Mouse (Mus musculus) frontal cortex, postnatal 14 days (tissue): Measurements from ENCODE around the gene Lpp.

Experiments used
- DNase-seq, 2 experiments: peaks; one replicate each; pipeline ENCODE4 v3.0.0; 2022; ENCODE audit warnings: low spot score in 2 of 2

The Lpp gene

GRCm38 (mm10) chr16:24470601-24471000 is 77.3 kb downstream of the Lpp start:
- no peak for DNase-seq

- DNase-seq: no peak
Measured at GRCm38 (mm10) chr16:24471029-24471428, 77.7 kb downstream of the Lpp start.

DNA sequence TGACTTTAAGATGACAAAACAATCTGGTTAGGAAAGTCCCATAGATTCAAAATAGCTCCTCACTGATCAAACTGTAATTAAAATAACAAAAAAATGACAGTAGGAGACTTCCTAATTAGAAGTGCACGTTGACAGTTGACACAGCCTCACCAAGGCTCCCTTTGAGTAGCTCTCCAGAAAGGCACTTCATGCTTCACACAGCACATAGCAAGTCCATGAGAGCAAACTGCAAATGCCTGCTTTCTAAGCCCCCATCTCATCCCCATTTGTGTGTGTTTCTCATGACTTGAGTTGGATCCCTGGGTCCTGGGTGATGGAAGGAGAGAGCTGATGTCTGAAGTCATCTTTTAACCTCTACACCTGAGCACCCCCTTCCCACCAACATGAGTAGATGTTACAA is 78.5 kb downstream of the Lpp start:
- no peak for DNase-seq

DNA sequence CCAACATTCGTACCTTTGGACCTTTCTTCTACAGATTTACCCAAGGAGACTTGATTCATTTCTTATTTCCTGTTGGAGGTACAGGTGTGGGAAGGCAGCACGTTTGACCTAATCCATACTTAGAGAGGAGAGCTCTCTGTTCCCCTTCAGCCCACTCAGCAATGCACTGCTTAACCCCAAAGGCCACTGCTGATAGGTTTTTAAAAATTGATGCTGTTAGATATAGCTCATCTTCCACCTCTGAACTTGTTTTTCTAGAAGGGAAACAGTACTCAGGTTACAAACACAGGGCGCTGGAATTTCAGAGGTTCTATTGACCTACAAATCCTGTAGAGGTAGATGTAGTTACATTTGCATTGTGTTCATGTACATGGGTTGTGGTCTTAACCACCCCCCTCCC is 80.7 kb downstream of the Lpp start:
- no peak for DNase-seq

GRCm38 (mm10) chr16:24474781-24475180 is 81.5 kb downstream of the Lpp start:
- no peak for DNase-seq

- no peak for DNase-seq
Measured at GRCm38 (mm10) chr16:24475305-24475947, 82.1 kb downstream of the Lpp start.

GRCm38 (mm10) chr16:24476911-24477401 is 83.6 kb downstream of the Lpp start:
- no peak for DNase-seq

GRCm38 (mm10) chr16:24478006-24478405 is 84.7 kb downstream of the Lpp start:
- no peak for DNase-seq

GRCm38 (mm10) chr16:24478851-24479250 is 85.5 kb downstream of the Lpp start:
- DNase-seq: no peak

DNA sequence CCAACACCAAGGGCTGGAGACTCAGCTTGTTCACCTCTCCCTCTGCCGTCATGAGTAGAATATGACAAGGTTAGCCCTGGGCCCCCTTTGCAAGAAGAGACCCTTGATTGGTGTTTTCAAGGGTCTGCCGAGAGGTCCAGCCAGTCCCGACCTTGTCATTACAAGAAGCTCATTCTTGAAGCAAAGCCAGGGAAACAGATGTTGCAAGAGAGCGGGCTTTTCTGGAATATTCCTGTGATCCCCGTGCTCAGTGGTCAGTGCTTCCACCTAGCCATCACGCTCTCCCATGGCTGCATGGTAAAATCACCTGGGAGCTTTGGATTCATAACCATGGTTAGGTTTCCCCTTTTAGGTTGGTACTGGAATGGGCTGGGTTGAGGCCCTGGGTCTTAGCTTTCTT is 89.3 kb downstream of the Lpp start:
- no peak for DNase-seq

DNA sequence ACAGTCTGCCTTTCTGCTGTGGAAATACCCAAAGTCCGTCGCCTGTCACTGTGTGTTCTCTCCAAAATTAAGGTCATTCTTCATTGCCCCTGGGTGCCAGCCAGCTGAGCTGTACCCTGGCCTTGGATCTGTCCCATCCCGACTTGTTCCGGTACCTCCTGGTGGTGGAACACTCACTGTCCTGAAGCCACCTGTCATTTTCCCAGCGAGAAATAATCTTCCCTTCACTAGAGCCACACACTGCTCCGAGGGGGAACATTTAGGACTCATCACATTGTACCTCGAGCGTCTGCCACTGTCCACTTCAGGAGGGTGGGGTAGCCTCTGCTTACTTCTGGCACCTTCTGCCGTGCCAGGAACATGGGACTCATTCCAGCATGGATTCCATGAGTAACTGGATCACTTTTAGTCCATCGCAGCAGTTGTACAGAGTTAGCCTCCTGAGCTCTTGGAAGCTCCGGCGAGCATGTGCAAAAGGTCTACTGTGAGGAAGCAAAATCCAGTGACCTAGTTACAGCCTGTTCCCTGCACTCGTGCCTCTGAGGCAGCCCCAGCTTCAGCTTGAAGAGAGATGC is 90.3 kb downstream of the Lpp start:
- no peak for DNase-seq

GRCm38 (mm10) chr16:24487782-24488241 is 94.5 kb downstream of the Lpp start:
- DNase-seq: peak; percentile 23 to 26

- DNase-seq: no peak
Measured at GRCm38 (mm10) chr16:24489516-24490285, 96.4 kb downstream of the Lpp start.

DNA sequence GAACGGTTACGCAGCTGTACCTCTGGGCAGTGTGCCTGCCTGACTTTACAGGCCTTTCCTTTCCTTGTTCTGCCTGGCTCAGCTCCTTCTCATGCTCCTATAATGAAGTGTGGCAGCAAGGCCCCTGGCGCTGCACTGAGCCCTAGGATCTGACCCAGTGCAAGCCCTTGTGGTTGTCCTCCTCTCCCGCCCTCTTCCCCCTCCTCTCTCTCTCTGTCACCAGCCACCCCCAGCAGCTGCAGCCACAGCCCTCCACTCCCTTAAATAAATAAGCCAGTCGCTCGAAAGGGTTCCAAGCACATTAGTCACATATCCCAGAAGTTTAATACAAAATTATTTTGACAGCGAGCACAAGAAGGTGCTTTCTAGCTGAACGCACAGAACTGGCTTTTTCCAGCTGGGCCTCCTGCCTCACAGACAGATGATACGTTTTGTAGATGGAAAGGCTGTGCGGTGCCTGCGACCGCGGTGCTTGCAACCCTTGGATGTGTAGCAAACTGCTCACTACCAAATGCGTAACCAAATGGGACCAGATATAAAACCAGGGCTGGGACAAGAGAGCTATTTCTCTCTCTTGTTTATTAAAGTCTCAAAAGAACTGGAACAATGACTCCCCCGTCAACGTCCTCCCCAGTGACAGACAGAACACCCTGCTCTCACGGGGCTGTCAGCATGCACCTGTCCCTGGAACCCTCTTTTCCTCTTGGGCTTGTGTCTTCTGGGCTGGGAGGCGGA is 97.6 kb downstream of the Lpp start:
- no peak for DNase-seq

DNA sequence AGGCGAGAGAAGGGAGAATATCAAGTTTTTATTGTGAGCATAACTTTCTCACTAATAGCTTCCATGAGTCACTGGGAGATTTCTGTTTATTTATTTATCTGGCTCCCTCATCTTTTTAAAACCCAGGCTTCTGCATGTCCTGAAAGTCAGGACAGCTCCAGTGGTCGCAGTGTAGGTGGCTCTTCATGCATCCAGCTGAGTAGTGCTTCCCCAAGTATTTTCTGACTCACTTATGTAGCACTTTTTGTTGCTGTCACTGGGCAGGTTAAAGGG is 98.1 kb downstream of the Lpp start:
- no peak for DNase-seq

GRCm38 (mm10) chr16:24492194-24492940 is 99.1 kb downstream of the Lpp start:
- DNase-seq: no peak

GRCm38 (mm10) chr16:24494531-24494930 is 101.2 kb downstream of the Lpp start:
- DNase-seq: no peak

DNA sequence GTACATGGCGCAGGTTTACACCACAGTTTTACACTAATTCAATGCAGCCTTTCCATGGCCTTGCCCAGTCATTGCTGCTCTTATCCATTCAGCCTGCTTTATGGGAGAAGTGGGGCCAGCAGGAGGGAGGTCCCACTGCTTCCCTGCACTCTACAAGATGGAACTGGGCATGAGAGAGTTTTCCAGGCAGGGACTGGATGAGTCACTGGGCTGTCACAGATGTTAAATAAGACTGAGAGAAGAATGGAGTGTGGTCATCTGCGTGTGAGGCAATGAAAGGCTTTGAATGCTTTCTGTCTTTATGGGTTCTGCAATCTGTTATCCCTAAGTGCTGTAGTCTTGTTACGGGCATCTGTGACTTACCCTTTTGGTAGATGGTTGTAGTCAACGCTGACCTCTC is 102.2 kb downstream of the Lpp start:
- DNase-seq: no peak

DNA sequence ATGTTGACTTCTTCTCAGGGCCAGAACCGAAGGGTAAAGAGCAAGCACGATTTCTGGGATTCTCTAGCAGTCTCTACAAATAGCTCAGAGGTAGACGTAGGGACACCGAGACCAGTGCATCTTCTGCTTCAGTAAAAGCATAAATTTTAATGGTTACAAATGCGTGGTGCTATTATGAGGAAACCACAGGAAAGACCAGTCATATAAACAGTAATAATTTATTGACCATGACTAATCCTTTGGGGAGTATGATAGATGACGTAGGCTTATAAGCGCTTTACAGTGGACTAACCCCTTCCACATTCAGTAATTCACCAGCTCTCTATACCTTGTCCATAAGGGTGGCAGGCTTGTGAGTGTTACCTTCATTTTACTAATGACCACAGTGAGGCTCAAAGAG is 103.3 kb downstream of the Lpp start:
- no peak for DNase-seq

DNA sequence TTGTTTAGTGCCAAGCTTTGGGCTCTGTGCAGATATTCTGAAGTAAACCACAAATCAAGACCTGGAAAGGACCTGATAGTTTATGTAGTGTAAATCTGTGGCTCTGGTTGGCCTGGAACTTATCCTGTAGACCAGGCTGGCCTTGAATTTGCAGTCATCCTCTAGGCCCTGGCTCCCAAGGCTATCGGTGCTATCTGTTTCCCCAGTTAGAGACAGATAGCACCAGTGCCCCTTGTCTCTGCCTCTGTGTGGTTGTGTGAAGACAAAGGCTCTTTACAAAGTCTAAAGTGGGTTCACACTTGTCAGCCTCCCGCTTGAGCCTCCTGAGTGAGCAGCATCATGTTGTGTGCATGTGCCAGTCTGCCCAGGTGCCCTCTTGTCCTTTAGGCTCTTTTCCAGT is 104.1 kb downstream of the Lpp start:
- no peak for DNase-seq

GRCm38 (mm10) chr16:24498103-24498659 is 104.9 kb downstream of the Lpp start:
- DNase-seq: no peak
